Mouse (Mus musculus) liver, postnatal 0 days (tissue): ENCODE measurements around the gene Cenpp. TPM values are rescaled to one million over a fixed set of nuclear protein-coding genes. Genes with fewer than 3 reads are reported as not detected.

ENCODE experiments used
- ATAC-seq: fragments of 200-750 bp; cut with Nextera tagmentation; 2 replicates; pipeline ENCODE4 v1.8.0; 2017; ENCODE audit warnings: mild to moderate bottlenecking, moderate library complexity
- DNase-seq: peaks from one replicate; pipeline ENCODE4 v3.0.0-alpha.2; 2016
- H3K27ac ChIP-seq: fragments of 300-500 bp; sonication (generic); 2 replicates; pipeline ENCODE4 v1.5.1; 2014; ENCODE audit warnings: antibody characterized with exemption, moderate library complexity, mild to moderate bottlenecking, low read depth
- H3K27me3 ChIP-seq: fragments of 300-500 bp; sonication (generic); 2 replicates; pipeline ENCODE4 v1.6.1; 2014; ENCODE audit warnings: low read length, control low read depth, mixed read lengths; ENCODE audit not compliant: insufficient read depth
- H3K36me3 ChIP-seq: fragments of 300-500 bp; sonication (generic); replicated peaks from 2 replicates; pipeline ENCODE4 v1.6.1; 2014; ENCODE audit warnings: mild to moderate bottlenecking, control low read depth, low read length, moderate library complexity, mixed read lengths; ENCODE audit not compliant: insufficient read depth
- H3K4me1 ChIP-seq: fragments of 300-500 bp; sonication (generic); 2 replicates; pipeline ENCODE4 v1.6.1; 2014; ENCODE audit warnings: antibody characterized with exemption, mild to moderate bottlenecking, control low read depth; ENCODE audit not compliant: insufficient read depth
- H3K4me2 ChIP-seq: fragments of 300-500 bp; sonication (generic); 2 replicates; pipeline ENCODE4 v1.6.1; 2014; ENCODE audit warnings: low read depth, mild to moderate bottlenecking, low read length, moderate library complexity, mixed read lengths
- H3K4me3 ChIP-seq: fragments of 300-500 bp; sonication (generic); 2 replicates; pipeline ENCODE4 v1.5.1; 2014; ENCODE audit warnings: low read depth, low read length
- H3K9ac ChIP-seq: fragments of 300-500 bp; sonication (generic); replicated peaks from 2 replicates; pipeline ENCODE4 v1.6.1; 2014; ENCODE audit warnings: mild to moderate bottlenecking, moderate library complexity
- H3K9me3 ChIP-seq: fragments of 300-500 bp; sonication (generic); 2 replicates; pipeline ENCODE4 v1.6.1; 2016; ENCODE audit warnings: mild to moderate bottlenecking, control low read depth, low read length, mixed read lengths
- CTCF ChIP-seq: sonication (generic); IDR thresholded peaks from 2 replicates; pipeline ENCODE4 v1.5.1; 2016; ENCODE audit warnings: antibody characterized with exemption, low read depth
- EP300 ChIP-seq: IDR thresholded peaks from 2 replicates; pipeline ENCODE4 v1.6.1; 2016; ENCODE audit warnings: antibody characterized with exemption, low read depth, mild to moderate bottlenecking
- WGBS: fragments of 180-500 bp; shearing (Covaris S2); extraction: QIAGEN DNeasy Blood & Tissue Kit; methylation state at CpG from one replicate; pipeline ENCODE4 v1.1.7; 2014; ENCODE audit not compliant: insufficient replicate concordance; 5-methylcytosine and 5-hydroxymethylcytosine counted together
- polyA plus RNA-seq: library from polyadenylated mRNA; unstranded; fragments of >200 nt; fragmentation: Nextera tagmentation; extraction: Ambion mirVana; gene quantifications from 2 replicates; pipeline ENCODE4 v1.2.1, GENCODE M21; 2015

Gene Cenpp
- polyA plus RNA-seq, 1 experiment from 2014 or later, result 13.7 TPM

DNA sequence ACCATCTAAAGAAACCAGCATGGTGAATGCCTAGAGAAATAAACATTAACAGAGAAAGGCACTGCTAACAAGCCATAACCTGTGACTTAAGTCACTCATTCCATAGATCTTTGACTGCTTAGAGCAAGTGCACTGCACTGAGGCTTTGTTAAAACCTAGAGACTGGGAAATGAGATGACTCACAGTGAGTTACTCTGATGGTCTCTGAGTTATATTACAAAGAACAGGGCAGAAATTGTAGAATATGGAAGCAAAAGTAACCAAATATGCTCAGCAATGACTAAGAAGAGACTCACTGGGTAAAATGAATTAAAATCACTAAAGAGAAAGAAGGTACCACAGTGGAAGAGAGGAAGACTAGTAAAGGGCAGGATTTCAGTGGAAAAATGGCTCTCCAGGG lies 68.7 kb downstream of the Cenpp start:
- no peaks in the 10 kb centered on the region for H3K27me3 ChIP-seq
- DNase-seq, result no peak
- no peak for ATAC-seq

DNA sequence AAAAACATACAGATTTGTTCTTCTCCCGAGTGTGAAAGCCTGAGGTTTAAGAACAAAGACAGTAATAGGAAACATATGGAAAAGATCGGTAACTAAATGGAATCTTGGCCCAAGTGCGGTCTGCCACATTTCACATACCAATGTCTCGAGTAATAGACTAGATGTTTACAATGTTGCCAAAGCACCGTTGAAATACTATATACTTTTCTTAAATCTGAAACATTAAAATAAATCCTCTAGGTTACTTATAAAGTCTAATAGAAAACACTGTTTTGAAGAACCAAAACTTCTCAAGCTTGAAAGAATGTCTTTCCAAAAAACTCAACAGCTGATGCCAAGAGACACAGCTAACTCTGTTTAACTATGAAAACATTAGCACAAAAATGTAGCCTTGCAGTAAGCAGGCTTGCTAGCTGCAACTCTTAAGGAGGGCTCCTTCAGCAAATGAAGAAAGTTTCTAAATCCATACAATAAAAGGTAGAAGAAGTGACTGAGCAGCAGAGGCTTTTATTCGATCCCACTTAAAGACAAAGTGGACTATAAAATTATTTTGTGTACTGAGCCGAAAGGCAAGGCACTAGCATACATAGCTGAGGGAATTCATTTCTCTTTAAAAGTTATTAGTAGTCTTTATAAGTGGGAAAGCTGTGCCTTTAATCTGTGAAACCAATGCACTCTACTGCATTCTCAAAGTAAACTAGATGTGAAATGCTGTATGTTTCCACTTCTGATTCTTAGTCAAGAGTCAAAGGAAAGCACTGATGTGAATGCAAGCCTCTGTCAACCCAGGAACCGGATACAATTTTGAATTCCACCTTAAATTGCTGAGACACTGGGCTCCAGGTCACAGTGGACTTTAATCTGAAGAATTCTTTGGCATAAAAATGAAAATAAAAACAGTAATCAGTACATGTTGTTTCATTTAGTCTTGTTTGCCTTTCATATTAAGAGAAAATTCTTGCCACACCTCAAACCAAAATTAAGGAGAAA lies 70.7 kb downstream of the Cenpp start, which contains the start of gene Omd:
Omd (plus strand) TSS at position 922 of the 990 bp plus-strand sequence.
- H3K36me3 ChIP-seq, result no peaks in the 10 kb centered on the region
- no peak within 1 kb of the TSS for H3K9ac ChIP-seq
- H3K4me2 ChIP-seq, result no peak within 1 kb of the TSS
- no peak within 1 kb of the TSS for H3K4me3 ChIP-seq
- ATAC-seq, result no peak
- DNase-seq, result no peak
- WGBS, result 70% methylated on average over 8 of the region's 8 CpGs
- no peaks in the 10 kb centered on the region for H3K27me3 ChIP-seq
- TF ChIP-seq CTCF (no peak), EP300 (no peak)
- no peak within 1 kb of the TSS for H3K27ac ChIP-seq
- no peaks in the 10 kb centered on the region for H3K9me3 ChIP-seq
- H3K4me1 ChIP-seq, result no peaks in the 10 kb centered on the region

More for the DNA sequence above, 68.7 kb downstream of the Cenpp start:
- Histone ChIP-seq H3K4me1 (no peaks in the 10 kb centered on the region), H3K9me3 (no peaks in the 10 kb centered on the region), H3K27ac (no peak overlapping the region), H3K9ac (no peak overlapping the region), H3K4me2 (no peak overlapping the region), H3K4me3 (no peak overlapping the region), H3K36me3 (no peaks in the 10 kb centered on the region)
- TF ChIP-seq CTCF, result no peak
- TF ChIP-seq EP300, result no peak

- ATAC-seq, result peak; percentile 73
- no peak overlapping the region for H3K4me2 ChIP-seq
Measured at GRCm38 (mm10) chr13:49571418-49571817, 81.2 kb downstream of the Cenpp start.

DNA sequence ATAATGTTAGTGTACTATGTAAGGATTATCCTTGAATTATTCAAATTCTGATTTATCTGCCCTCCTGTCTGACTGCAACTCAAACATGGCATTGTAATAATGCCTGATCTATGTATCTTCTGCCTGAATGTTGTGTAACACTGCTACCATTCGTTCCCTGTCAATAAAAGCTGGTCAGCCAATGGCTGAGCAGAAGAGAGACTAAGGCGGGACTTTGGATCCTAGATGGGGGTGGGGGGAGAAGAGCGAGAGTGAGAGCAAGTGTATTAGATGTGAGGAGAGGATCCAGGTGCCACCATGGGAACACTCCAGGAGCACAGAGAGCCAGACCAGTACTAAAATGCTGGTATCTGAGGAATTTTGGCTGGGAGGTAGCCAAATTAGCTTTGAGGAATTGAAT lies 82.2 kb downstream of the Cenpp start:
- 62% methylated on average over 3 of the region's 3 CpGs for WGBS
- TF ChIP-seq CTCF, result no peak
- no peak for TF ChIP-seq EP300

More at GRCm38 (mm10) chr13:49571418-49571817, 81.2 kb downstream of the Cenpp start:
- no peaks in the 10 kb centered on the region for H3K27me3 ChIP-seq
- H3K9me3 ChIP-seq, result no peaks in the 10 kb centered on the region
- no peak overlapping the region for H3K4me3 ChIP-seq
- no peak overlapping the region for H3K27ac ChIP-seq
- H3K4me1 ChIP-seq, result no peaks in the 10 kb centered on the region
- WGBS, result 46% methylated on average over 2 of the region's 2 CpGs
- DNase-seq, result no peak
- no peak overlapping the region for H3K9ac ChIP-seq
- no peaks in the 10 kb centered on the region for H3K36me3 ChIP-seq
- TF ChIP-seq EP300 (peak; percentile 95), CTCF (no peak)

GRCm38 (mm10) chr13:49564347-49564746 lies 88.2 kb downstream of the Cenpp start:
- Histone ChIP-seq H3K4me1 (no peaks in the 10 kb centered on the region), H3K36me3 (no peaks in the 10 kb centered on the region), H3K27me3 (no peaks in the 10 kb centered on the region), H3K27ac (no peak overlapping the region), H3K4me2 (no peak overlapping the region), H3K9me3 (no peaks in the 10 kb centered on the region), H3K4me3 (no peak overlapping the region), H3K9ac (no peak overlapping the region)
- DNase-seq, result no peak
- ATAC-seq, result no peak
- 88% methylated on average over 1 of the region's 1 CpGs for WGBS
- no peak for TF ChIP-seq CTCF
- TF ChIP-seq EP300, result no peak

More for the DNA sequence above, 82.2 kb downstream of the Cenpp start:
- Histone ChIP-seq H3K4me3 (no peak overlapping the region), H3K27ac (no peak overlapping the region), H3K27me3 (no peaks in the 10 kb centered on the region), H3K9ac (no peak overlapping the region), H3K36me3 (no peaks in the 10 kb centered on the region), H3K4me1 (no peaks in the 10 kb centered on the region), H3K4me2 (no peak overlapping the region), H3K9me3 (no peaks in the 10 kb centered on the region)
- DNase-seq (no peak), ATAC-seq (no peak)

- Histone ChIP-seq H3K27me3 (no peaks in the 10 kb centered on the region), H3K4me1 (no peaks in the 10 kb centered on the region), H3K9me3 (no peaks in the 10 kb centered on the region), H3K9ac (no peak overlapping the region), H3K4me2 (no peak overlapping the region), H3K36me3 (no peaks in the 10 kb centered on the region), H3K4me3 (no peak overlapping the region), H3K27ac (no peak overlapping the region)
- TF ChIP-seq CTCF (no peak), EP300 (peak; percentile 52; the same call in 1 of the 2 replicates)
- ATAC-seq, result peak; percentile 29; the same call in 1 of the 2 replicates
- no peak for DNase-seq
- WGBS, result 27% methylated on average over 2 of the region's 2 CpGs
Measured at GRCm38 (mm10) chr13:49560886-49561285, 91.7 kb downstream of the Cenpp start.
